Mouse (Mus musculus) small intestine, adult 2 months (tissue): Measurements from ENCODE around the gene Wrnip1.

Experiments
- CTCF ChIP-seq: fragments of 200-500 bp; IDR thresholded peaks from 2 replicates; pipeline ENCODE4 v1.5.1; 2012; ENCODE audit warnings: low read depth, mild to moderate bottlenecking, control low read depth, inconsistent platforms, low read length, moderate library complexity, mixed read lengths; ENCODE audit not compliant: insufficient replicate concordance, insufficient read length; ENCODE audit errors: extremely low read depth
- POLR2A ChIP-seq: fragments of 200-500 bp; IDR thresholded peaks from 2 replicates; pipeline ENCODE4 v1.6.1; 2012; ENCODE audit warnings: low read depth, mild to moderate bottlenecking, control low read depth, inconsistent platforms, low read length, moderate library complexity

- no peak for TF ChIP-seq POLR2A
- TF ChIP-seq CTCF, result no peak
These were observed 51.2 kb downstream of the Wrnip1 start for GRCm38 (mm10) chr13:32853073-32853472.
